Mouse (Mus musculus) left cerebral cortex, postnatal 10 days (tissue): ENCODE measurements at regions not wholly inside any gene's neighbourhood (a gene's known extent, or its start where the extent isn't known, plus 50 kb on each side); places are given as distances from the start of the nearest gene placed in this dataset.

Source experiments
- DNase-seq, 2 experiments: peaks; one replicate each; pipeline ENCODE4 v3.0.0; 2021 to 2022; ENCODE audit warnings: low spot score in 2 of 2, mixed read lengths in 1 of 2; ENCODE audit errors: extremely low spot score in 1 of 2
- intact Hi-C: fragments of 180-260 bp; cut with DNase I; formaldehyde crosslinking; loops from one replicate; pipeline ENCODE4 v1.15.1; 2025

DNA sequence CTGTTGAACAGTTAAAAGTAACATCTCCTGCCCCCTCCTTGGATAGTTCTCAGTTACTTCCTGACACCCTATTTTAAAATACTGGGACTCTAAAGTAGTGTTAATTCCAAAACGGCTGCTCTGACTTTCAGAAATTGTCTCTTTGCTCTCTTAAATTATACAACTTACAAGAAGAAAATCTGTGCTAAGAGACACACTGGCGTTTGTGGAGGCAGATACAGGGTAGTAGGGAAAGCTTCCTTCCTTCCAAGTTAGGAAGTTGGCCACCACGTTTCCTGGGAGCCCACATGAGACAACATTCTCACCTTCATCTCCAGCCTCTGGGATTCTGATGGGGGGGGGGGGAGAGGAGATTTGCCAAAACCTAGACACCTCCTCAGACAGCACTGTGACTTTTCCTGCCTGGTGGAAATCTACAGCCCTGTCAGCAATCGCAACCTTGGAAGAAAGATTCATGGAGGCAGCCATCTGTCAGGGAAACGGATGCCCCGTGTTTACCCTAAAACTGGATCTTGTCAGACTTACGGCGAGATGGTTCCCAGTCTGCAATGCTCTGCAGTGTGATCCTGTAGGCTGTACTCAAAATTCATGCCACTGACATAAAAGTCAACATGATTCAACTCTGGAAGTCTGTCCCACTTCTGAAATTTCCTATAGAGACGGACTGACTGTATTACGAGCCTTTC is 121.0 kb upstream of the Chrm2 start:
- no peak for DNase-seq
- intact Hi-C loops = no loop called here

DNA sequence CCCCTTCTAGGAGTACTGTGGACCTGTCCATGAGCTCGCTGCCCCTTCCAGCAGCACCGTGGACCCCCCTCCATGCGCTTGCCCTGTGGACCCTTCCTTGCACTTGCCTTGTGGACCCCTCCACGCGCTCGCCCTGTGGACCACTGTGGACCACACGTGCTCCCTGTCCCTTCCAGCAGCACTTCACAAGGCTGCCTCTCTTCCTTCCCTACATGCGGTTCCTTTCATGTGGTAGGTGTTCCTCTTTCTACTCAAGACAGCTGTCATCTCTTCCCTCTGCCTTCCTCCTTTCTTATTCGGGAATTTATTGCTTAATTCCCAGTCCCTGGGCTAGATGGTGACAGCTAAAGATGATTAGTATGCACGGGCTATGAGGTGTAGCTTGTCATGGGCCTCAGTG is 101.2 kb upstream of the Chrm2 start:
- intact Hi-C loops = no loop called here
- no peak for DNase-seq

DNA sequence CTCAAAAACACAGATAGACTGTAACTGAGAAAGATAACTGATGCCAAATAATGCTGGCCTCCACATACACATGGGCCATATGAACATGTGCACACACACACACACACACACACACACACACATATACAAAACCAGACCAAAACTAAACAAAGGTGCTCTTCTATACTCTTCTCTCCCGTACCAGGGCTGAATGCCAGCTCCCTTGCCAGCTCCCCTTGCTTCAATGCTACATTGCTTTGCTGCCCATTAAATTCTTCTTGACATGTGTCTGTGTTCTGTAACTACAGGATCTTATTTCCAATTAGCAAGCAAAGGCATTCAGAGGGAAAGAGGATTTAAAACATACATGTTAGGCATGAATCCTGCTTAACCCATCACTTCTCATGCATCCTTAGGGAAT is 74.3 kb upstream of the Chrm2 start:
- DNase-seq = no peak
- intact Hi-C loops = no loop called here
